Mouse (Mus musculus) regulatory T cell (primary cell): Measurements from ENCODE around the gene Rras.

Source experiments
- in situ Hi-C: fragments of 300-600 bp; cut with MboI, MseI; formaldehyde crosslinking; loops from one replicate; pipeline ENCODE4 v1.15.1; 2025; ENCODE audit warnings: high pct_unique_total_duplicates

The Rras gene

GRCm38 (mm10) chr7:45025601-45026220 lies 8.0 kb downstream of the Rras start:
- in situ Hi-C loops = no loop called here

DNA sequence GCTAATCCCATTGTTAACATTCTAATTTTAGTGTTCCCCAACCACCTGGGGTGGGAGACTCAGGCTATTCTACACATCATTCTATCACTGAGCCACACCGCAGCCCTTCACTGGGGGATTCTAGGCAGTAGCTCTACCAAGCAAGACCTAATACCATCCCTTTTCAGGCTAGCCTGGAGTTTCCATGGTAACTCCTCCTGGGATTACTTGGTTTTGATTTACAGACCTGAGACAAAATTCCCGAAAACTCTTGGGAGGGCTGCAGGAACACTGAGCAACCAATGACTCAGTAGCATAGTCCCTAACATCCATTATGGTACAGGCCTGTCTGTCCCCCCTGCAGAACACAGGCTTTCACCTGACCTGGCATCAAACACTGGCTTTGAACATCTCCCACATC lies 8.5 kb downstream of the Rras start:
- in situ Hi-C loops = no loop called here

DNA sequence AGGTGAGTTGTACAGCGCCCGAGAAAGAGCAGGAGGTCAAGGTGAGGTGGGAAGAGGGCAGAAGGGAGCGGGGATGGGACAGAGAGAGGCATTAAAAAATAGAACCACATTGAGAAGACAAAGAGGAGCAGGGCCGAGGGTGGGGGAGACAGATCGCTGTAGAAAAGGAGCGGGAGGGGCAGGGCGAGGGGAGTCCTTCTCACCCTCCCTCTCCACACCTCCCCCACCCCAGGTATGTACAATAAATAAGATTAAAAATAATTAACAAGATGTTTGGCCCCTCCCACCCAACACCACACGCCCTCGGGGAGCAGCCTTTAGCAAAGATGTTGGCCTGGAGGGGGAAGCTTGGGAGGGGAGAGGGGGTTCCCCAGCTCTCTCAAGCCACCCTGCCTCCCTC lies 10.0 kb downstream of the Rras start:
- in situ Hi-C loops = no loop called here

DNA sequence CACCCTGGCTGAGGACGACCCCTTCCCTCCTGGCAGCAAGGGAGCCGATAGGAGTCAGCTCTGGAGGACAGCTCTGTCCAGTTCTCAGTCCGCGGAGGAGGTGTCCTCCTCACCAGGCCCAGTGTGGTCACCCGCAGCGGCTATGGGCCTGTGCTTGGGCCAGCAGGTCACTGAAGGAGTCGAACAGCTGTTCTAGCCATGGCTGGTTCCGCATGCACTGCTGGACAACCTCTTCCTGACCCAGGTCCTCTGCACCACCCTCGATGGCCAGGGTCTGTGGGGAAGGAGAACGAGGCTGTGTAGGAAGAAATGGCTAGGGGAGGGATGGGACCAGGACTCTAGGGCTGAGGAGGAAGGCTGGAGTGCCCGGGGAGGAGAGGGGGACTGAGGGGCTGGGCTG lies 10.6 kb downstream of the Rras start:
- in situ Hi-C loops = no loop called here

- in situ Hi-C loops = no loop called here
These were observed 12.2 kb downstream of the Rras start for GRCm38 (mm10) chr7:45029995-45030394.

DNA sequence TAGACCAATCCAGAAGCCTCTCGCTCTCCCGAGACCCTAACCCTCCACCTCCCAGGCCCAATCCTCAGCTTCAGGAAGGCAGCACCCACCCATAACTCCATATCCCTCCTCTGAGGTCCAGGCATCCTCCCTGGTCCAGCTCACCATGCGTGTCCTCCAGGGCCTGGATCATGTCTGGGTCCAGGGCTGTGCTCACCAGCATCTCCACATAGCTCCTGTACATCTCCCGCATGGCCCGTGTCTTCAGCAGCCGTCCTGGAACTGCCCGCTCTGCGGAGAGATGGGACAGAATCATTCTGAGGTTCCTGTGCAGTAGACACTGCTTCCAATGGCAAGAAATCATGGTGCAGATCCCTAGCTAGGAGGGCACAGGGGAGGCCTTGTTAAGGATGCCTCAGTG lies 13.1 kb downstream of the Rras start:
- in situ Hi-C loops = no loop called here

- in situ Hi-C loops = no loop called here
These were observed 16.1 kb downstream of the Rras start for GRCm38 (mm10) chr7:45033722-45034359.

DNA sequence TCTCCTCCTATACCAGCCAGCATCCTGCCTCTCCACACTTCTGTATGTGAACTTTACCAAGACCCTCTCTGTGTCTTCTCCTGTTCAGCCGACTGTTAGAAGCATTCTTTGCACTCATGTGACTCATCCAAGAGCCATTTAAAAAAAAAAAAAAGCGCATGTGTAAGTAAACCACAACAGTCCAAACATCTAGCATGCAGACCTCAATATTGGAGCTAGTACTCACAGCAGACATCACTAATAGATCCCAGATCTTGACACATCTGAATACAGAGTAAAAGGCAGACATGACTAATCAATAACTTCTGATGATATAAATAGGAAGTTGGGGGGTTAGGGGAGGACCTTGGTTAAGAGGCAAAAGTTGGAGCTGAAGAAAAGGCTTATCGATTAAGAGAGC lies 17.9 kb downstream of the Rras start:
- in situ Hi-C loops = loop anchor here (5.0 kb wide), 1 partner anchor 37 kb away; no protein-coding TSS in a partner anchor

DNA sequence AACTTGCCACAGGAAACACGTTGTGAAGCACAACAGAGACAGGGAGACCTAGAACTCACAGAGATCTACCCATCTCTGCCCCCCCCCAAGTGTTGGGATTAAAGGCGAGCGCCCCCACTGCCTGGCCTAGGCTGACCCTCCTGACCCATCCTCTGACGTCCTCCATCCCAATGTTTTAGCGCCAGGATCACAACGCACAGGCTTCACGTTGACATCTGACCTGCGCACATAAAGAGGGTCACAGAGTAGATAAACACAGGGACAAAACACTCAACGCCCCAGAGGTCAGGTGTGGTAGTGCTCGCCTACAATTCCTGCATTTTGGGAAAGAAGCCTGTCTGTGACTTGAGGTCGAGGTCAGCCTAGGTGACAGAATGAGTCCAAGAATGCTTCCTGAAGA lies 18.9 kb downstream of the Rras start:
- in situ Hi-C loops = loop anchor here (5.0 kb wide), 1 partner anchor 36 kb away; no protein-coding TSS in a partner anchor

DNA sequence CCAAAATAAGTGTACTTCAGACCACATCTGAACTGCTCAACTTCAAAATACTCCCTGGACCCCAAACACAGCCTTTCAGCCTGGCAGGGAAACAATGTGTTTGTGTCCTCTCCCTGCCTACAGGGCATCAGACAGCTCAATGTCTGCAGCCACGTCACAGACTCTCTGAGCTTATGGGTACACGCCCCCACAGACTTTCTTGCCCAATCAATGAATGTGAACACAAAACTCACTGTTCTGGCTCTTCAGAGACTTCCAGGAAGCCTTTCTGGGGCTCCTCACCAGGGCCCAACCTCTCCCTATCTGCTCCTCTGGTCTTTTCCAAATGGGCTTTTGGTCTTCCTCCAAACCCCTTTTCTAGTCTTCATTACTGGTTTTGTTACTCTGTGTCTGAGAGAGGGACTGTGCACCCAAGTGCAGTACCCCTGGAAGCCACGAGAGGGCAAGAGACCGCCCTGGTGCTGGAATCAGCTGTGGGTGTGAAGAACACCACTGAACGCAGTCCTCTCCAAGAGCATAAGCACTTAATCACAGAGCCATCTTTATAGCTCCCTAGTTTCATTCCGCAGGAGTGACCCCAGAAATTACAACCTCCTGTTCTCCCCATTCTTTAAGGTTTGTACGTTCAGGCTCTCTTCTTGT lies 20.1 kb downstream of the Rras start:
- in situ Hi-C loops = loop anchor here (5.0 kb wide), 1 partner anchor 34 kb away; no protein-coding TSS in a partner anchor

GRCm38 (mm10) chr7:45038411-45038810 lies 20.6 kb downstream of the Rras start:
- in situ Hi-C loops = loop anchor here (5.0 kb wide), 1 partner anchor 34 kb away; no protein-coding TSS in a partner anchor

DNA sequence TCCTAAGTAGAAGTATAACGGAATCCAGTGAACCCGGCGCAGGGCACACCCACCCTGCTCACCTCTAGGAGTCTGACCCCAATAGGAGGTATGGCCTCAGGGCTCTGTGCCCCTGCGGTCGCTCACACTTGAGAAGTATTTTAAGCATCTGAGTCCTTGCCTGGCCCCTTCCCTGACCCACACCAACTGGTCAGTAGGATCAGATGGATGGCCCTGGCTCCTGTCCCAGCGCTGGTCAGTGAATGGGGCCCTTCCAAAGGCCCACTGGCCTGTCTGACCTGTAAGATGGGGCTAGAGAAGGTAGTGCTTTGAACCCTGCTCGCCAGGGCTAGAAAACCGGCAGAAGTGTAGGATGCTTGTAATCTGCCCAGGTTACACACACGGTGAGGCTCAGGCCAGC lies 23.1 kb downstream of the Rras start:
- in situ Hi-C loops = no loop called here

- in situ Hi-C loops = no loop called here
These were observed 25.5 kb downstream of the Rras start for GRCm38 (mm10) chr7:45043307-45043706.

DNA sequence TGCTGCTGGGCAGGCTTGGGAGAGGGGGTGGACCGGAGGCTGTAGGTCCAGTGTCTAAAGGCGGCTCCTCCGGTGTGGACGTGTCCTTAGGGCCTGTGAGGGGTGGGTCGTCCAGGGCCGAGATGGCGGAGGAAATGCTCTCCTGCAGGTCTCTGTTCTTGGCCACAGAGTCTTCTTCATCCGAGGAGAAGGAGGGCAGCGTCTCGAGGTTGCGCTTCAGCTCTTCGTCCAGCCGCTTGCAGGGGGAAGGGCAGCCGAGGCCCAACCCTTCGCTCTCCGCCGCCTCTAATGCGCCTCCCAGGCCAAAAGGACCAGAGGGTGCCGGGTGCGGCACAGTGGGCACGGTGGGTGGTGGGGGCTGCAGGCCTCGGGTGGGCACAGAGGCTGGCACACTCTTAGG lies 28.0 kb downstream of the Rras start:
- in situ Hi-C loops = no loop called here

- in situ Hi-C loops = no loop called here
These were observed 29.1 kb downstream of the Rras start for GRCm38 (mm10) chr7:45046853-45047350.

DNA sequence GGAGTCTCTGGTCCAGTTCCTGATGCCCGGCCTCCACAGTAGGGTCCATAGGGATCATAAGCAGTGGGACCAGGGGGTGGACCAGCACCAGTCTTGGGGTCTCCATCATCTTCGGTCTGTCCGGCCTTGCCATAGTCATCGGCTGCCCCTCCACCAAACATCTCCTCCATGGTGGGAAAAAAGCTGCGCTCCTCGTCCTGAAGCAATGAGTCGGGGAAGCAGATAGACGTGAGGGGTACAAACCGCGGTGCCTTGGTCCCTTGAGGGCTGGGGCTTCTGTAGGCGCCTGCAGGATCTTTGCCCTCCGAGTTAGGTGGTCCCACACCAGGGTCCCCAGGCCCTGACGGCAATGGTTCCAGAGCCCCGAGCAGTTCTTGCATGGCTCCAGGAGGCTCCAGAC lies 29.7 kb downstream of the Rras start:
- in situ Hi-C loops = no loop called here

GRCm38 (mm10) chr7:45048001-45048890 lies 30.5 kb downstream of the Rras start:
- in situ Hi-C loops = no loop called here

DNA sequence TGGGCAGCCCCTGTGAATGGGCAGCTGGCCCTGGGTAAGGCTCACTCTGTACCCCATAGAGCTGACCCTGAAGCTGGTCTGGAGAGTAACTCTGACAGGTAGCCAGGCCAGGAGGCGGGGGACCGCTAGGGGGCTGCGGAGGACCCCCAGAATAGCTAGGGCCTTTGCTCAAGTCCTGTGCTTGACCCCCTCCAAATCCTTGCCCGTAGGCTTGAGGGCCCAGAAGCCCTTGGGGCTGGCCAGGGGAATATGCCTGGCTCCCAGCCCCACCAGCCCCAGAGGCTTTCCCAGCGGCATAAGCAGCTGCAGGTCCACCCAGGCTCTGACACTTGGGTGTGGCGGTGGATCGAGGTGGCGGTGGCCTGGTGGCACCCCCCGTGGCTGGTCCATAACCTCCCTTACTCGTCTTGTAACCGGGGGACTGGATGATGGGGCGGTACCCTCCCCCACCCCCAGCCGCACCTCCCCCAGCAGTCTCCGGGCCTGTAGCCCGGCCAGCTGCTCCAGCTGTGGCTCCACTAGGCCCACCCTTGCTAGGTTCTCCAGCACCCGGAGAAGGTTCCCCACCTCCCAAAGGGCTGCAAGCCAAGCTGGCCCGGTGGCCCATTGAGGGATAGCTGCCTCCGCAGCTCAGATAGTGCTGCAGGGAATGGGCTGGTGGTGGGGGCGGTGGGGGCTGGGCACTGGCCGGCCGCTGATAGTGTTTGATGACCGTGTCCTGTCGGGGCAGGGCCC lies 31.3 kb downstream of the Rras start:
- in situ Hi-C loops = no loop called here

- in situ Hi-C loops = no loop called here
These were observed 33.3 kb downstream of the Rras start for GRCm38 (mm10) chr7:45050945-45051600.

GRCm38 (mm10) chr7:45051601-45051974 lies 33.8 kb downstream of the Rras start:
- in situ Hi-C loops = no loop called here
